Comparison of ENCODE assay signal across 14 mouse cellular contexts in genomic region chr13:18856026-18856802, GRCm38 (mm10).
DNase-seq lines count a peak whose midpoint lies in the region; ATAC-seq lines count a peak whose summit lies in the region.
"Had no signal": no experiment of that assay in that cellular context is flagged by ENCODE, and none has a peak within 500 bp of the region (broad histone marks: within the 10 kb centered on the region; RNA-seq: fewer than 3 reads in every experiment).

No protein-coding gene starts in this region.

- intact Hi-C loops in heart, postnatal 10 days (cut with DNase I), result no loop called here

- H3K4me1 ChIP-seq in hindbrain, embryonic 12.5 days, result peaks cover 4% of the 10 kb centered on the region; the same call in 1 of the 2 replicates
- peaks cover 8% of the 10 kb centered on the region; the same call in 1 of the 2 replicates for H3K4me1 ChIP-seq in midbrain, embryonic 13.5 days (replicated peaks)
- H3K4me1 ChIP-seq: liver, embryonic 12.5 days had no signal

- no peak overlapping the region for H3K4me2 ChIP-seq in hindbrain, embryonic 12.5 days (replicated peaks)
- H3K4me2 ChIP-seq in midbrain, embryonic 13.5 days (replicated peaks), result no peak overlapping the region
- H3K4me2 ChIP-seq: liver, embryonic 12.5 days had no signal

- ATAC-seq in hindbrain, embryonic 12.5 days (ENCODE audit: low FRiP score), result peak; percentile 93
- ATAC-seq in midbrain, embryonic 13.5 days, result peak; percentile 91
- no peak for ATAC-seq in megakaryocyte progenitor cell, adult 5-6 weeks (replicated peaks; ENCODE audit: poor library complexity)
- ATAC-seq: intestine, embryonic 16.5 days; liver, embryonic 12.5 days had no signal

- no peaks in the 10 kb centered on the region for H3K9me3 ChIP-seq in hindbrain, embryonic 12.5 days (replicated peaks)
- no peaks in the 10 kb centered on the region for H3K9me3 ChIP-seq in midbrain, embryonic 13.5 days
- H3K9me3 ChIP-seq: liver, embryonic 12.5 days had no signal

- peak; percentile 79 for DNase-seq in heart, adult 11 months
- DNase-seq in heart, postnatal 10 days, result no peak
- peak; percentile 23 for DNase-seq in R1 (ENCODE audit: low read depth, low spot score)
- DNase-seq in lung, postnatal 25 days (ENCODE audit: low spot score), result no peak
- no peak for DNase-seq in spleen, adult 12 weeks (ENCODE audit: low spot score)
- DNase-seq: adrenal gland, postnatal 36 days; cerebellum, adult 8-10 months; lung, postnatal 4 days; thymus, postnatal 25 days had no signal

- WGBS in hindbrain, embryonic 12.5 days, result 49% methylated on average over 8 of the region's 8 CpGs
- 44% methylated on average over 8 of the region's 8 CpGs for WGBS in midbrain, embryonic 13.5 days

- no peak overlapping the region for H3K9ac ChIP-seq in hindbrain, embryonic 12.5 days
- H3K9ac ChIP-seq in midbrain, embryonic 13.5 days (replicated peaks), result no peak overlapping the region
- H3K9ac ChIP-seq: liver, embryonic 12.5 days had no signal

- no peak overlapping the region for H3K27ac ChIP-seq in hindbrain, embryonic 12.5 days
- peak overlapping the region; percentile 30 for H3K27ac ChIP-seq in midbrain, embryonic 13.5 days
- H3K27ac ChIP-seq: liver, embryonic 12.5 days had no signal

- no peak overlapping the region for H3K4me3 ChIP-seq in hindbrain, embryonic 12.5 days
- no peak overlapping the region for H3K4me3 ChIP-seq in midbrain, embryonic 13.5 days (replicated peaks)
- H3K4me3 ChIP-seq: liver, embryonic 12.5 days had no signal

- no peaks in the 10 kb centered on the region for H3K27me3 ChIP-seq in hindbrain, embryonic 12.5 days
- H3K27me3 ChIP-seq in midbrain, embryonic 13.5 days, result no peaks in the 10 kb centered on the region
- H3K27me3 ChIP-seq: liver, embryonic 12.5 days had no signal

- H3K36me3 ChIP-seq in hindbrain, embryonic 12.5 days, result peaks cover 7% of the 10 kb centered on the region; the same call in 1 of the 2 replicates
- peaks cover 26% of the 10 kb centered on the region for H3K36me3 ChIP-seq in midbrain, embryonic 13.5 days

Comparison
In these comparisons a context has a peak if more than half of its experiments do, and no peak if none do; other contexts are left out.
1. DNase-seq: peak in heart, adult 11 months (single experiment) and R1 (single experiment); none in heart, postnatal 10 days (0 of 2), lung, postnatal 25 days (single experiment) and spleen, adult 12 weeks (single experiment).